Mouse (Mus musculus) kidney, adult 2 months (tissue): ENCODE results near the gene Eogt.

ENCODE experiments used
- CTCF ChIP-seq: fragments of 200-500 bp; conservative IDR thresholded peaks from 2 replicates; pipeline ENCODE4 v1.5.1; 2011; ENCODE audit warnings: low read depth, mild to moderate bottlenecking, control low read depth, low read length, moderate library complexity, mixed read lengths; ENCODE audit not compliant: insufficient read depth, insufficient read length
- POLR2A ChIP-seq: fragments of 200-500 bp; IDR thresholded peaks from one replicate; pipeline ENCODE4 v1.6.1; 2011; ENCODE audit warnings: low read depth, low read length, control low read depth

DNA sequence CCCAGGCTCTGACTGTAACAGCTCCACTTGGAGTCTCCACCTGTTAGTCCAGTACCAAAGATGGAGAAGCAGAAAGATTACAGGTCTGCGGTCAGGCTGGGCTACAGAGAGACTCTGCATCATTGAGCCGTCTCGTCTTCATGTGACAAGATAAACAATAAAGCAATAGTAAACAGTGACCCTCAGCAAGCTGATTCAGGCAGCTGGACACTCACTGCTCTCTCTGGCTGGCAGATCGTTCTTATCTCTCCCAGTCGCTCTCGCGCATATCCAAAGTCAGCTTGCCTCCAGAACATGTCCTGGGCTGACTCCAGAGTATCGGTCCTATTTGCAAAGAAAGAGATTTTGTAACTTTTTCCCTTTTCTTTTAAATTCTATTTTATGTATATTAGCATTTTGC is 6.4 kb downstream of the Eogt start:
- TF ChIP-seq CTCF = no peak
- TF ChIP-seq POLR2A = no peak
